Mouse (Mus musculus): Measurements from ENCODE around the gene Dpp6. TPM values are rescaled to one million over a fixed set of nuclear protein-coding genes. Genes with fewer than 3 reads are reported as not detected.
"Not testable (repeated sequence)": the region's sequence is repeated elsewhere in the genome, so short reads cannot be mapped to it uniquely, and the experiment has no call there.

Gene Dpp6
- polyA plus RNA-seq, 1 experiment = 8.2 TPM

DNA sequence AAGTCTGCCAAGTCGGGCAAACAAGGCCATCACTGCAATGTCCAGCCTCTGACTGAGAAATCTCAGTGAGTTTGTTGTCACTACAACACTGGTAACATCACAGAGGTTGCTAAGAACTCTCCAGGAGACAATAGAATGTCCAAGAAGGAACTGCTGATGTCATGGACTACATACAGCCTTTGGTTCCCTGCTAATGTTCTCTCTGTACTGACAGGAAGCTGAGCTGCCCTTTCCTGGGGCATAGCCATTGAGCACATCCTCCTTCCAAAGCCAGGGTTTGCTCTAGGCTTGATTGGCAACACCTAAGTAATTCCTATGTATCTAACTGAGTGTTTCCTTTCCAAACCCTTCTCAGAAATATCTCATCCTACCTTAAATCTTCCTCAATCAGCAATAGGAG lies 684.3 kb downstream of the Dpp6 start, which contains the start of gene Speer4b:
Gene Speer4b, minus strand, starts transcription at position 101 of the 400 bp plus-strand sequence.
- DNase-seq (ENCODE audit: low read depth) = not testable (repeated sequence)

DNA sequence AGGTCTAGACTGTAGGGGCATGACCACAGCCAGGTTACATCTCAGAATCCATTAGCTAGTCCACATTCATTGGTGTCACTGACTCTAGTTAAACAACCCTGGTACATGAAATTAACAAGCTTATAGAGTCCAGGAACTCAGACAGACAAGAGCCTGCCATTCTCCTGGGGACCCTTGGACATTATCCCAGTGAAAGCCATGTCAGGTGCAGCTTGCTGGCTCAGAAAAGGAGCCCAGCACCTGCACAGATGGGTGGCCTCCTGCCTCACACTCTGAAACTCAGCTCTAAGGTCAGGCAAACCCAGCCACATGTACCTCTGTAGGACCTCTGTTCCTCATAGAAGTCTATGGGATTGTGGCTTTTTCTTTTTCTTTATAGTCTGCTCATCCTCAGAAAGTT lies 701.7 kb downstream of the Dpp6 start:
- DNase-seq (ENCODE audit: low read depth) = no peak

DNA sequence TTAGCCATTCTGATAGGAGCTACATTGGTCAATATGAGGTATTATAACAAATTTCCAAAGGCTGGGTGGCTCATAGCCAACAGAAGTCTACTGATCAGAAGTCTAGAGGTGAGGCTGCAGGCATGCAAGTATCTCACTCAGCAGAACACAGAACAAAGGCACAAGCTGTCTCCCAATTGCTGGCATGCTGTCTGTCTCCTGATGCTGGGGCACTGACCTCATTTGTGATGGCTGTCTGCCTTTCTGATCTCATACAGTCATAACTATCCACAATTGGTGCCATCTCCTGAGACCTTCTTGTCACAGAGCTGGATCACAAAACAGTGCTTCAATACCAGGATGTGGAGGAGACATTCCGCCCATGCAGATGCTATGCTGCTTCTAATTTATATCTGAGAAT lies 709.9 kb downstream of the Dpp6 start:
- DNase-seq (ENCODE audit: low read depth) = no peak

DNA sequence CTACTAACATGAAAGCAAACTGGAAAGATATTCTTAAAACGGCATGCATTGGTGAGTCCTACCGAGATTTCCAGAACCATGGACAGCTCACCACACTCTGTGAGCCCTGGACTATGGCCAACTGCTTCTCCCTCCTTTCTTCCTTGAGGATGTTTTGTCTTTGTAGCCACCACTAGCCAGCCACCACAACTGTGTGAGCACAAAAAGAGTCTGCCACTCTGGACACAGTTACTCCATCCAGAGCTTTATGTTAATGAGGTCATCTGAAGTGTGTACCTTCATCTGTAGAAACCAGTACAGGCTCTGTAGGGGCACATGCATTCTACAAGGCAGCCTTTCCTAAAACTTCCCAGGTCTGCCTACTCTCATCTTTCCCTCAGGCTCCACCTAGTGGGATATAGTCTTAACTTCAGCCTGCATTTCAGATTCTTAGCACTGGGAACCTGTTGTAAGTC lies 727.8 kb downstream of the Dpp6 start:
- no peak for DNase-seq (ENCODE audit: low read depth)

DNA sequence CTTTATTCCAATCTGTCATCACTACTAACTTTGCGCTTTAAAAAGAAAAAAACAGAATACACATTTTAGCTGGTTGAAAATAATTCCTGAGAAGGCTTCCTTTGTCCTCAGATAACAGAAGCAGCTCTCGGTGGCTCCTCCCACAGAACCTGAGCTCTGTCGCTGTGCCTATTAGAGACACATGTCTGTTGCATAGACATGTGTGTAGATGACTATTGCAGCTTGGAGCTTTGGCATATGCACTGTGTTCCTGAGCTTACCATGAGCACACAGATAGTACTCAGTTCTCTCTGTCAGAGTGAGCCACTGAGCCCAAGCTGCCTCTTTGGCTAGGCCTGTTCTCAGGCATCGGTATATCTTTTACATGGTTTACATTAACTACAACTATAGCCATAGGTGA lies 732.3 kb downstream of the Dpp6 start:
- DNase-seq (ENCODE audit: low read depth) = no peak

DNA sequence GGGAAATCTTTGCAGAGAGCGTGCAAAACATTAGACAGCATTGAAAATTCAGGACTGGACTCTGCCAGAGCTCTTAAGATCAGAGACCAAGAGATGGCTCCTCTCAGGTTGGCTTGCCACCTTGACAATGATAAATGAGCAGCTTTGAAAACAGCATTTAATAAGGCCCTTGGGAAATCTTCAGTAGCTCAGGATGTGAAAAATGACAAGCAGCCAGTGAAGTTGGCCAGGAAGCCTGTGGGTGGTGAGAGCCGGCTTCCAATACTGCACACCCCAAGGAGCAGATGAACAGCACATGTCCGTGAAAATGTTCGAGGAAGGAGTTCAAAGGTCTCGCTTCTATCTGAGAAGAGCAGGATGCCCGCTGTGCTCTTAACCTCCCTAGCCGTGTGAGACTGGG lies 748.7 kb downstream of the Dpp6 start:
- DNase-seq (ENCODE audit: low read depth) = no peak

DNA sequence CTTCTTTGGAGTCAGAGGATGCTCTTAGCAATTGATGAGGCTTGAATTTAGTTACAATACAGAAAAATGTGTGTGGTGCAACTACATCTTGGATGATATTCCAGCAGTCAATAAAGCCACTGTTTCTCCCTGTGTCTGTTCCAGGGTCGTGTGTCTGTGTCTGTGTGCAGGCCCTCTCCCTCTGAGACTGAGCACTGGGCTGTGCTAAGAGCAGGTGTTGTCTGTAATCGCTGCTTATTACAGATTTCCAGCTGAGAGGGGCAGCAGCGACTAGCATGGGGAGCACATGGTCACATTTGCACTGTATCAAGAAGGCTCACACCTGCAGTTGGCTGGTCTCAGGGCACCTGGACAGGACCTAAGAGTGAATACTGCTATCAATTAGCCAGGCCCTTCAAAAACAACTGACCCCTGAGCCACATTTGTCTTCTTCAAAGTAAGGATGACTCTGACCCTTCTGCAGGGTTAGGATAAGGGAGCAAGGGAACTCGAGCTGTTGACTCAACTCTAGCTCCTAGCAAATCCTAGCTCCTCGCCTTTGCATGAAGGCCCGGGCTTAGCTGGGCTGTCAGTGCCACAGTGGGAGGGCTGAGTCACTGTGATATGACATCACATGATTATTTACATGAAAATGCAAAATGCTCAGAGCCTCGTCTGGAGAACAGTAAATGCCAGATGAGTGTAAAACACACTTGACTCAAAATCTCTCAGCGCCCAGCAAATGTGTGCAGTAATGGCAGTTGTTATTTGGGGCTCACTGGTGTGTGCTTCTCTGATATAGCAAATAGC lies 771.2 kb downstream of the Dpp6 start:
- DNase-seq (ENCODE audit: low read depth) = no peak

DNA sequence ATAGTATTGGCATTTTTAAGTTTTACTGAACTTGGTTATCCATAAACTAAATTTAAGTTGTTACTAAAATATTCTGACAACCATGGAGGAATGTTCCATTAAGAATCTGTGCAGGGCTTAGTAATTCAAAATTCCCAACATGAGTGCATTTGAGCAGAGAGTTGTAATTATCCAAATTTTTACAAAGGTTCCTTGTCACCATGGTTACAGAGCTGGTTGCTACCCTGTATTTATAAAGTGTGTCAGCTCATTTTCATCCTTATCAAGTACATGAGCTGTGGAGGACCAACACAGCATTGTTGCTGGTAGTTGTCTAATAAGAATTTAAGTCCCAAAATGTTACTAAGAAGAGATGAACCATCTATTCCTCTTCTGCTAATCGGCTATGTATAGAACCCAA lies 787.1 kb downstream of the Dpp6 start:
- DNase-seq (ENCODE audit: low read depth) = no peak

DNA sequence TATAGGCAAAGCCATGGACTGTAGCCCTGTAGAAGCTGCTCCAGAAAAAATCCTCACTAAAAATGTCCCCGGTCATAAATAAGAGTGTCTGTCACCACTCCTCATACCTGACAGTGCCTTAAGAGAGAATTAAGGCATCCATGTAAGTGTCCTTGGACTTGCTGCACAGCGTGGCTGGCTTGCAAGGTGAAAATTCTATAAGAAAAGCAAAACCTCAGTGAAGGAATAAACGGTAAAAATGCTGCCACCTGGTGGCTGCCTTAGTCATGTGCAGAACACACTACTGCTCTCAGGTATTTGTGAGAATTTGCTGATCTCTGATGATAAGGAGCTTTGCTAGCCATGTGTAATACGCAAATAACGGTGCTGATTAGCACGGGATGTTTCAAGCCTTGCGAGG lies 798.8 kb downstream of the Dpp6 start:
- no peak for DNase-seq (ENCODE audit: low read depth)

DNA sequence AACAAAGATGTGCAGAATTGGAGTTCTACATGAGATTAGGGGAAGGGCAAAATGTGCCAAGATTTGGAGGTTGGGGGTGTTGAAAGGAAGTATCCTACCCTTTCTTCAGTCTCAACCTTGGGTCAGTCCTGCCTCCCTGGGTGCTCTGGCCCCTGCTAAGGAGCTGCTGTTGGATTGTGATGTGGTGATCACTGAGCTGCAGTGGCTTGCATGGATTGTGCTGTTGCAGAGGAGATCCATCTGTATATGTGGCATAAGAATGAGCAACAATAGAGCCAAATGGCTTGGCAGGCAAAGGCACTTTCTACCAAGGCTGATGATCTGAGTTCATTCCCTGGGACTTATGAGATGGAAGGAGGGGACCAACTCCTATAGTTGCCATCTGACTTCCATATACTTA lies 804.8 kb downstream of the Dpp6 start:
- no peak for DNase-seq (ENCODE audit: low read depth)

DNA sequence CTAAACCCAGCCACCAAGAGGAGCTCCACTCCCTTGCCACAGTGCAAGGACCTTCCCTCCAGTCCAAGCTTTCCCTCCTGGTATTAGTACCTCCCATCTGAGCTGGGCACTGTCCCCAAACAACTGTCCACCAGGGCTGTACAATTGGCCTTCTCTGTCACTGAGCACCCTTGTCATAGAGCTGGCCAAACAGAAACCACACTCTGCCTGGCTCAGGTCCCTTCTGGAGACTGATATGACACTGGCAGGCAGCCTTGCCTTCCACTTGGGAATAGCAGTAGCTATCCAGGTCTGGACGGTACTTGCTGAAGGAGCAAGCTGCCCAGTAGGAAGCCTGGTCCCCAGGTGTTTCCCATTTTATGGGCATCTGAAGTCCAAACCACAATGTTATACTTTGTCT lies 806.9 kb downstream of the Dpp6 start:
- no peak for DNase-seq (ENCODE audit: low read depth)

DNA sequence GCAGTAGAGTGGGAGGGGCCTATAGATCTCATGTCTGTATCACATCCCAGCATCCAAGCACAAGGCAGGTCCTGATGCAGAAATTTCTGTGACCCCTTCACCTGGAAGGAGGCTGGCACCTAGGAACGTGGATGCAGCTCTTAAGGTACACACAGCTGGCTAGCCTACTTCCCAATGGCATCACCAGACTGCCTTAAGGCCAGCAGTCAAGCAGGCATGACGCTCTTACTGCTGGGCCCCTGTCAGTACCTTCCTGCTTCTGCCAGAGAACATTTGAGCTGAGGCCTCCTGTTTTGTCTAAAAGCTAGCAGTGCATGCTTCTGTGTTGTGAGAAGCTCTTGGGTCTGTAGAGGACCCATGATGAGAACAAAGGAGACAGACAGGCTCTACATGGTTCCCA lies 815.1 kb downstream of the Dpp6 start:
- no peak for DNase-seq (ENCODE audit: low read depth)

DNA sequence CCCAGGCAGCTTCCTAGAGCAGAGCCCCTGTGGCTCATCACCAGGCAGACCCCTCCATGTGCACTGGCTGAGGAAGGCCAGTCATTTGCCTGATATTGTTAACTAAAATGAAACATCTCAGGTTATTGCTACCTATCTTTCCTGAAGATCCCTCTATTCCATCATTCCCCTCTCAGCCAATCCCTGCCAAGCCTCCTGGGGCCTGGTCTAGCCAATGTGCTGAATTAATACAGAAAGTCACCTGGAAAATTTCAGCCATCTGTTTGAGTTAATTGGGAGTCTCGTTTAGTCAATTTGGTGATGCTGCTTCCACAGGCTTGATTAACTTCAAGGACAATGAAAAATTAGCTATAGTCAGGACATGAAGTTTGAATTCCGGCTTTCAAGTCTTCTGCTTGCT lies 818.9 kb downstream of the Dpp6 start:
- no peak for DNase-seq (ENCODE audit: low read depth)

DNA sequence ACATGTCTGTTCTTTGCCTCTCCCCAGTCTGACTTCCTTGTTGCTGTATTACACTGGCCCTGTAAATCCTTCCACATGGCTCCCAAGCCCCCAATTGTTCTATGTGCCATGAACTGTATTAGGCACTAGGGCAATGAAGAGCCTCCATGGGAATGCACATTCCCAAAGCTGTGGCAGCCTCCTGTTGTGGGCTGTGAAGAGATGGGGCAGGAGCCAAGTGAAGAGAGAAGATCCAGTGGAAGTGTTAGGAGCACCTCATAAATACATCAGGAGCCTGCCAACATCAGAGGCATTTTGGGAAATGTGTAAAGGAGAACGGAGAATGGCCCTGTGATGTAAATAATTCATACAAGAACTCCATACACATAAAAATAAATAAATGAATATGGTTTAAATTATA lies 824.9 kb downstream of the Dpp6 start:
- no peak for DNase-seq (ENCODE audit: low read depth)

DNA sequence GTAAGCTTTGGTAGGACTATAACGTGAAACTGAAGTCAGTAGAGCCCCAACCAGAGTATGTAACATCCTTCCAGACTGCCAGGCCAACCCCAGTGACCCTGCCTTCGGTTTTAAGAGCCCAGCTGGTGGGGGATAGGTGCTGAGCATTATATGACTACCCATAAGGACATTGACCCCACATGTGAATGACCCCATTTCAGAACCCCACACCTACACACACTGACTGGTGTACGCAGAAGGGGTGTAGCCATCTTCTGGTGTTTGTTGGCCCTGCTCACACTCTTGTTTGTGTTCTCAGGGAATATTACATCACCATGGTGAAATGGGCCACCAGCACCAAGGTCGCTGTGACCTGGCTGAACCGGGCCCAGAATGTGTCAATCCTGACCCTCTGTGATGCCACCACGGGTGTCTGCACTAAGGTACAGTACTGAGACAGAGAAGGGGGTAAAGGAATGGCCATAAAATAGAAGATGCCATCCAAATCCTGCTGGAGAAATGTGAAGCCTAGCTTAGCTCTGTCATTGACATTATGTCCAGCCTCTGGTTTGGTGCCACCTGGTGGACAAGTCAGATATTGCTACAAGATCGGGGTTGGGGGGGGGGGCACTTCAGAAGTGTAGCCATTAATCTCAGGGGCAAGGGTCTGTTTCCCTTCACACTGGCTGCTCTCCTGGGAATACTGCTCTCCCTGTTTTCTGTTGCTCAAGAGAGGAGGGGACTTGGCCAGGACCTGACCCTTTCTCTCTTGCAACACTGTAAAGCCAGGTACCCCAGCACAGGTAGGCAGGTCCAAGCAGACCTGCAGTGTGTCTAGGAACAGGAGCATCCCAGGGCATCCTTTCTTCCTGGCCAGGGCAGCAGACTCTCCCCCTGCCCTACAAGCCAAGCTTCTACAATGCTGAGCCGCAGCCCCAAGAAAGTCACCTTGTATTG lies 835.1 kb downstream of the Dpp6 start:
- no peak for DNase-seq (ENCODE audit: low read depth)

DNA sequence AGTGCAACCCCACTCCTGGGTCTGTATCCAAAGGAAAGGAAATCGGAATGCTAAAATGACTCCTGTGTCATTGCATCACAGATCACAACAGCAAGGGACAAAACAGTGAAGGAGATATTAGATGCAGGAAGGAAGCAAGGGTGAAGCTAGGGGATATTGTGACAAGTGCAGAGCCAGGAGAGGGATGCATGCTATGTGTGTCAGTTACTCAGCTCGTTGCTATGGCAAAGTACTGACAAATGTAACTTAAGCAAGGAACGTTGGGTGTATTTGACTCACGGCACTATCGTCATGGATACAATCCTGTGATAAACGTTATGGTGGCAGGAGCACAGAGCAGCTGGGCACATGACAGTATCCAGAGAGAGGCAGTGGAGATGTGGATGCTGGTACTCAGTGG lies 839.1 kb downstream of the Dpp6 start:
- DNase-seq (ENCODE audit: low read depth) = no peak

DNA sequence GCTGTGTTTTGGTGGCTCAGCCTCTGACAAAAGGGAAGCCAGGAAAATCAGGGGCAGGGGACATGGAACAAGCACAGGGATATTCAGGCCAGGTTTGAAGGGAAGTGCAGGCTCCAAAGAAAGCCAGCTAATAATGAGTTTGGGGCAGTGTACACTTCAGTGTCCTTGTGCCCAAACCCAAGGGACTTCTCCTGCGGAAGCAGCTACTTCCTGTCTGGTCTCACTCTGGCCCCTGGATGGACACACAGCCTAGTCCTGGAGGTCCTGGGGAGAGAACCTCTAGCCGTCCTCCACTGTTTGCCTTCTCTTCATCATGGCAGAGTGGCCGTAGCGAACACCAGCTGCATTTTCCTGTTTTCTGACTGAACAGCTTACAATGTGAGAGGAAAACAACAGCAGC lies 840.7 kb downstream of the Dpp6 start:
- DNase-seq (ENCODE audit: low read depth) = no peak

DNA sequence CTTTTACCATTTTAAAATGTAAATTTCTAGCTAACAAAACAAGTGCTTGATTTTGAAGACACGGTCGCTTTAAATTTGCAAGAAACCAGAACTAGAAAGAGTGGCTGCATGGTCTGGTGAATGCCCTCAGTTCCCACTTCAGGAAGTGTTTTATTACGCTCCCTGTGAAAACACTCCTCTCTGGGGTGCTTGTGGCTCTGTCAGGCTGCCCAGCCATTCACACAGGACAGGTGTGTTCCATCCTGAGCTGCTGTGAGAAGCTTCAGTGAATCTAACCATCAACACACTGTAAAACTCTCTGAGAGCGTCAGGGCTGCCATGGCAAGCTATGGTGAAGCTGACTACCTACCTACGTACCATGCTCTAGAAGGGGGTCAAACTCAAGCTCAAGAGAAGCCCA lies 841.2 kb downstream of the Dpp6 start:
- no peak for DNase-seq (ENCODE audit: low read depth)

DNA sequence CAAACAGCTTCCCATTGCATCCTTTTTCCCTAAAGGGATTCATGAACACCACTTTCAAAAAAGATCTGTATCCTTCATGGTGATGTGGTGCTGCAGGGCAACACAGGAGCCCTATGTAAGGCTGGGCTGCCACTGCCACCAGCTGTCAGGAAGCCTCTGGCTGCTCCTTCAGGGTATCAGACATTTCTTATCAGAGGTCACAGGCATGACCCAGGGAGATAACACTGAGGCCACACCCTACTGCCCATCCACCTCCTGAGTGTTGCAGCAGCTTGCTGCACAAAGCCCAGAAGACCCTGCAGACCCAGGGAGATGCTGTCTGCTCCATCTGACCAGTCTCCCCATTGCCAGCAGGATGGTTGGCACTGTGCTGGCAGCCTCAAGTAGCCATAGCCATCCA lies 841.6 kb downstream of the Dpp6 start:
- no peak for DNase-seq (ENCODE audit: low read depth)

DNA sequence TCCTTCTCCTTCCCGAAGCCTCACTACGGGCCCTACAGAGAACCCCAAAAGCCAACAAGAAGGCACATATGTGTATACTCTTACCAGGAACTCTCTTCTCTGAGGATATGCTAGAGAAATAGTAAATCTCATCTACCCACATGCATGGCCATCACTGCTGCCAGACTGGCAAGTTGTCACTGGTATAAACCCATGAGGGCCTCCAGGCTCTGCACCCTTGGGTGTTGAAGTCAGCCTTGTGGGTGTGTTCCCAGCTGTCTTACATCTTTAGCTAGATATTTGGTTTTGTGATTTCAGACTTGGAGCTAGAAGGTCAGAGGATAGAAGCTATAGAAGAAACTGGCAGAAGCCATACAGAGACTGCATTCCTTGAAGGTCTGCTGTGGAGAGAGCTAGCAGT lies 842.0 kb downstream of the Dpp6 start:
- DNase-seq (ENCODE audit: low read depth) = no peak

DNA sequence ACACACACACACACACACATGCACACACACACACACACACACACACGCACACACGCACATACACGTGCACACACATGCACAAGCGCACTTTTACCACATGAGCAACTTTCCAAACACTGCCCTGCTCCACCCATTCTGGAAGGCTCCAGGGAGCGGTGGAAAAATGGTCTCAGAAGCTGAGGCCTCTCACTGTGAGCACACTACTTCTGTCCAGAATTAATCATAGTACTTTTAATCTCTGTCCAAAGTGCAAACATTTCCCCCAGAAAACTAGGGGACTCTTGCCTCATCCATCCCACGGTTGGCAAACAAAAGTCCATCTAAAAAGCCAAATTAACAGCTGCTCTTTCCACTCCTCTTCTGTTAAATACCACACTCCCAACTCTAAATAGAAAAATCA lies 842.8 kb downstream of the Dpp6 start:
- no peak for DNase-seq (ENCODE audit: low read depth)

DNA sequence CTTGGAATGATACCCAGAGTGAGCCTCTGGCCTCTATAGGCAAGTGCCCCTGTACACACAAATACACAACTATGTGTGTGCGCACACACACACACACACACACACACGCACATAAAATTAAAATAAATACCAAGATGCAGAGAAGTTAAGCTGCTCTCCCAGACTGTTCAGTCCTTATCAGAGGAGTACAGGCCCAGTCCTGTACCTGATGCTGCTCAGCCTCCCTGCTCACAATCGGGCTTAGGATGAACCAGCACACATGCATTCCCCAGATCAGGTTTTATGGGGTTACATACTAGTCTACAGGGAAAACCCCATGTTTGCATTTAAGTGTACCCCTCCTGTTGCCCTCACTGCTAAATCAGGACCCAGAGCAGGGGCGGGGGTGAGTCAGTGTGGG lies 847.1 kb downstream of the Dpp6 start:
- DNase-seq (ENCODE audit: low read depth) = no peak

DNA sequence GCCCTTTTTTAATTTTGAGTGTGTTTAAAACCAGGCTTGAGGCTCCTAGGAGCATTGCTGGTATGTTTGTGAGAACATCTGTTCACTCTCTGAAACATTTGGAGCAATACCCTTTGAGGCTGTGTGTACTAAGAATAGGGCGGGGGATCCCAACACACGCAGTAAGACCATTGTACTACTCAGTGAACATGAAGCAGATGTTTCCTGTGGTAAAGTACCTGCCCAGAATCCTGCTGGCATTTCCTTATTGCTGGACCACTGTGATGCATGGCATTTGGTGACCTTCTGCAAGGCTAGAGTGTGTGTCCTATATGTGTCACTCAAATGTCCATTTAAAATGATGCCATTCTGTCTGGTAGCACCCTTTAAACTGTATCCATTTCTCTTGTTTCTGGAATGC lies 854.5 kb downstream of the Dpp6 start:
- DNase-seq (ENCODE audit: low read depth) = no peak

All from gonadal fat pad, adult 2 months (tissue).